18 mouse cellular contexts compared by ENCODE assay signal in genomic region chr11:55021458-55021857, GRCm38 (mm10). TPM values are rescaled to one million over a fixed set of nuclear protein-coding genes. Genes with fewer than 3 reads are reported as not detected.
A peak's percentile ranks its signal among the peaks of the same experiment; 100 is the strongest.
DNase-seq lines count a peak whose midpoint lies in the region; ATAC-seq and TF ChIP-seq lines count a peak whose summit lies in the region.
"Had no signal": no experiment of that assay in that cellular context is flagged by ENCODE, and none has a peak within 500 bp of the region (broad histone marks: within the 10 kb centered on the region; RNA-seq: fewer than 3 reads in every experiment).

No protein-coding gene starts in this region.

- no peak overlapping the region for H3K9ac ChIP-seq in limb, embryonic 14.5 days (ENCODE audit: low read depth, low read length, severe bottlenecking)
- H3K9ac ChIP-seq: forebrain, embryonic 15.5 days; liver, postnatal 0 days had no signal

- intact Hi-C loops in heart, postnatal 14 days (cut with DNase I): no loop called here

- H3K4me1 ChIP-seq in heart, embryonic 10.5 days: peaks cover 95% of the 10 kb centered on the region
- peaks cover 29% of the 10 kb centered on the region for H3K4me1 ChIP-seq in kidney, adult 2 months (ENCODE audit: control insufficient read depth, insufficient read depth, low read length)
- H3K4me1 ChIP-seq in embryonic facial prominence, embryonic 10.5 days: peaks cover 55% of the 10 kb centered on the region
- H3K4me1 ChIP-seq in limb, embryonic 14.5 days (ENCODE audit: control insufficient read depth, insufficient read depth, low read length): peaks cover 55% of the 10 kb centered on the region

- TF ChIP-seq POLR2A in kidney, adult 2 months (IDR thresholded peaks at IDR 0.05; ENCODE audit: low read depth, low read length): no peak
- no peak for TF ChIP-seq POLR2A in limb, embryonic 14.5 days (IDR thresholded peaks at IDR 0.05; ENCODE audit: borderline replicate concordance, extremely low read depth, insufficient read depth, insufficient read length)

- no peak overlapping the region for H3K4me2 ChIP-seq in limb, embryonic 14.5 days (replicated peaks; ENCODE audit: low read depth, low read length, severe bottlenecking)
- H3K4me2 ChIP-seq: forebrain, embryonic 15.5 days; midbrain, embryonic 11.5 days had no signal

- peaks cover 59% of the 10 kb centered on the region for H3K36me3 ChIP-seq in heart, embryonic 10.5 days
- no peaks in the 10 kb centered on the region for H3K36me3 ChIP-seq in kidney, adult 2 months (ENCODE audit: control insufficient read depth, insufficient read depth, low read length)
- peaks cover 3% of the 10 kb centered on the region; the same call in 1 of the 2 replicates for H3K36me3 ChIP-seq in embryonic facial prominence, embryonic 10.5 days (replicated peaks)
- H3K36me3 ChIP-seq in limb, embryonic 14.5 days (ENCODE audit: control insufficient read depth, insufficient read depth, low read length): peaks cover 48% of the 10 kb centered on the region
- H3K36me3 ChIP-seq: forebrain, embryonic 15.5 days had no signal

- H3K27me3 ChIP-seq in heart, embryonic 10.5 days (ENCODE audit: insufficient read depth, poor library complexity, severe bottlenecking): no peaks in the 10 kb centered on the region
- no peaks in the 10 kb centered on the region for H3K27me3 ChIP-seq in kidney, adult 2 months (replicated peaks; ENCODE audit: control insufficient read depth, insufficient read depth, low read length)
- H3K27me3 ChIP-seq in embryonic facial prominence, embryonic 10.5 days (replicated peaks; ENCODE audit: low read depth, poor library complexity, severe bottlenecking): no peaks in the 10 kb centered on the region
- H3K27me3 ChIP-seq in limb, embryonic 14.5 days (ENCODE audit: control insufficient read depth, insufficient read depth, low read length): no peaks in the 10 kb centered on the region
- H3K27me3 ChIP-seq: forebrain, embryonic 15.5 days had no signal

- H3K4me3 ChIP-seq in heart, embryonic 10.5 days: no peak overlapping the region
- no peak overlapping the region for H3K4me3 ChIP-seq in kidney, adult 2 months (ENCODE audit: insufficient read depth, low read depth, low read length)
- no peak overlapping the region for H3K4me3 ChIP-seq in embryonic facial prominence, embryonic 10.5 days
- H3K4me3 ChIP-seq in limb, embryonic 14.5 days (replicated peaks; ENCODE audit: low read length): no peak overlapping the region
- H3K4me3 ChIP-seq: forebrain, embryonic 15.5 days had no signal

- peak overlapping the region; percentile 91 for H3K27ac ChIP-seq in heart, embryonic 10.5 days
- 0 out of 2 replicates have a peak overlapping the region, but pooled peaks have one; percentile 4 for H3K27ac ChIP-seq in kidney, adult 2 months (ENCODE audit: insufficient read depth, low read depth, low read length)
- peak overlapping the region; percentile 92 for H3K27ac ChIP-seq in embryonic facial prominence, embryonic 10.5 days (replicated peaks)
- H3K27ac ChIP-seq in limb, embryonic 14.5 days (replicated peaks; ENCODE audit: low read depth, low read length): peak overlapping the region; percentile 98

- TF ChIP-seq CTCF in kidney, adult 2 months (conservative IDR thresholded peaks at IDR 0.05; ENCODE audit: insufficient read depth, insufficient read length, low read depth, low read length): no peak

- DNase-seq in heart, embryonic 10.5 days (ENCODE audit: low spot score): no peak
- no peak for DNase-seq in heart, postnatal 14 days
- DNase-seq in kidney, adult 2 months: no peak
- DNase-seq in kidney, postnatal 25 days: no peak
- no peak for DNase-seq in embryonic facial prominence, embryonic 10.5 days (ENCODE audit: low spot score)
- DNase-seq in limb, embryonic 14.5 days (ENCODE audit: low spot score): no peak
- DNase-seq in embryo, embryonic 11 days: no peak
- no peak for DNase-seq in ovary, postnatal 36 days (ENCODE audit: low spot score)
- DNase-seq: B cell, adult 2 months; cerebellum, postnatal 36 days; gastrocnemius, postnatal 14 days; liver, postnatal 0 days; retina, postnatal 1 day; spleen, adult 18-20 months; thymus, adult 18-20 months had no signal

- ATAC-seq in limb, embryonic 14.5 days (ENCODE audit: low FRiP score, low read depth): no peak
- ATAC-seq: forebrain, embryonic 15.5 days; liver, postnatal 0 days had no signal

- H3K9me3 ChIP-seq in heart, embryonic 10.5 days: no peaks in the 10 kb centered on the region
- no peaks in the 10 kb centered on the region for H3K9me3 ChIP-seq in embryonic facial prominence, embryonic 10.5 days
- H3K9me3 ChIP-seq in limb, embryonic 14.5 days (ENCODE audit: control insufficient read depth, low read length): no peaks in the 10 kb centered on the region
- H3K9me3 ChIP-seq: forebrain, embryonic 15.5 days had no signal

RNA-seq across cellular contexts. Expression of gene Anxa6, which starts 11.8 kb away (rescaled TPM):
- polyA plus RNA-seq in heart, embryonic 10.5 days (2016; fragmentation: Nextera tagmentation; extraction: Ambion mirVana): 255 and 342 TPM in 2 replicates
- total RNA-seq in heart, postnatal 14 days (2021): 100 to 1,000 TPM; 252 to 259 TPM
- 76.5 and 87.9 TPM in 2 replicates for polyA plus RNA-seq in kidney, adult 2 months (2012; rRNA removed)
- polyA plus RNA-seq in embryonic facial prominence, embryonic 10.5 days (2016; fragmentation: Nextera tagmentation; extraction: Ambion mirVana): 56.5 and 66.7 TPM in 2 replicates
- polyA plus RNA-seq in limb, embryonic 14.5 days (2012; rRNA removed): 272 and 281 TPM in 2 replicates
- 390 and 395 TPM in 2 replicates for polyA plus RNA-seq in limb, embryonic 14.5 days (2014; fragmentation: Nextera tagmentation; extraction: Ambion mirVana)

RNA-seq across cellular contexts. Expression of gene Ccdc69, which starts 56.5 kb away (rescaled TPM):
- polyA plus RNA-seq in heart, embryonic 10.5 days (2016; fragmentation: Nextera tagmentation; extraction: Ambion mirVana): 10.4 and 17.5 TPM in 2 replicates
- total RNA-seq in heart, postnatal 14 days (2021): 10 to 100 TPM; 11.9 to 12.8 TPM
- polyA plus RNA-seq in kidney, adult 2 months (2012; rRNA removed): 1.6 and 2.0 TPM in 2 replicates
- polyA plus RNA-seq in embryonic facial prominence, embryonic 10.5 days (2016; fragmentation: Nextera tagmentation; extraction: Ambion mirVana): 0.47 and 0.49 TPM in 2 replicates
- 1.2 and 1.6 TPM in 2 replicates for polyA plus RNA-seq in limb, embryonic 14.5 days (2012; rRNA removed)
- 1.1 and 1.3 TPM in 2 replicates for polyA plus RNA-seq in limb, embryonic 14.5 days (2014; fragmentation: Nextera tagmentation; extraction: Ambion mirVana)
- total RNA-seq: layer of hippocampus, postnatal 14 days had no signal

RNA-seq across cellular contexts. Expression of gene Tnip1, which starts 58.7 kb away (rescaled TPM):
- polyA plus RNA-seq in heart, embryonic 10.5 days (2016; fragmentation: Nextera tagmentation; extraction: Ambion mirVana): 22.7 and 23.7 TPM in 2 replicates
- total RNA-seq in heart, postnatal 14 days (2021): 10 to 100 TPM; 27.7 to 30.4 TPM
- 19.1 and 20.6 TPM in 2 replicates for polyA plus RNA-seq in kidney, adult 2 months (2012; rRNA removed)
- 11.7 and 11.9 TPM in 2 replicates for polyA plus RNA-seq in embryonic facial prominence, embryonic 10.5 days (2016; fragmentation: Nextera tagmentation; extraction: Ambion mirVana)
- 21.6 and 24.8 TPM in 2 replicates for polyA plus RNA-seq in limb, embryonic 14.5 days (2012; rRNA removed)
- polyA plus RNA-seq in limb, embryonic 14.5 days (2014; fragmentation: Nextera tagmentation; extraction: Ambion mirVana): 20.0 and 20.6 TPM in 2 replicates

Comparison
In these comparisons a context has a peak if more than half of its experiments do, and no peak if none do; other contexts are left out.
1. H3K27ac ChIP-seq: peak in every context shown above with its lines; median percentile 98 in limb, embryonic 14.5 days; 92 in embryonic facial prominence, embryonic 10.5 days; 91 in heart, embryonic 10.5 days; 4 in kidney, adult 2 months.